Mouse (Mus musculus): ENCODE data around the gene Retreg2. TPM values are rescaled to one million over a fixed set of nuclear protein-coding genes. Genes with fewer than 3 reads are reported as not detected.

Gene Retreg2
- total and polyA plus RNA-seq, 2 experiments from 2014 or later: 145 to 228 TPM

GRCm38 (mm10) chr1:75180105-75180590 lies 37.6 kb downstream of the Retreg2 start, which contains the start of gene Abcb6:
TSS of gene Abcb6 (minus strand) at chr1:75180392.
- Histone ChIP-seq H3K4me3 (ENCODE audit: low read depth, low read length) (peak within 1 kb of the TSS; percentile 52), H3K4me1 (ENCODE audit: insufficient read depth, low read length) (no peaks in the 10 kb centered on the region), H3K9ac (replicated peaks; ENCODE audit: low read length, poor library complexity, severe bottlenecking) (peak within 1 kb of the TSS; percentile 61), H3K36me3 (ENCODE audit: insufficient read depth, low read length) (peaks cover 64% of the 10 kb centered on the region), H3K27me3 (ENCODE audit: insufficient read depth, low read length) (no peaks in the 10 kb centered on the region), H3K9me3 (ENCODE audit: low read length) (no peaks in the 10 kb centered on the region), H3K4me2 (ENCODE audit: low read depth, low read length, poor library complexity, severe bottlenecking) (peak within 1 kb of the TSS; percentile 80), H3K27ac (ENCODE audit: low read depth, low read length) (0 out of 2 replicates have a peak within 1 kb of the TSS, but pooled peaks have one; percentile 8)
- 0% methylated on average over 31 of the region's 31 CpGs for WGBS
- ATAC-seq (ENCODE audit: low FRiP score): peak; percentile 93
- DNase-seq (ENCODE audit: low spot score): peak; percentile 96
- peak; percentile 18 for TF ChIP-seq CTCF (IDR thresholded peaks at IDR 0.05)

- no peak overlapping the region for H3K27ac ChIP-seq (ENCODE audit: low read depth, low read length)
- peak overlapping the region; percentile 52 for H3K4me3 ChIP-seq (ENCODE audit: low read depth, low read length)
- peaks cover 65% of the 10 kb centered on the region for H3K36me3 ChIP-seq (ENCODE audit: insufficient read depth, low read length)
- H3K9ac ChIP-seq (replicated peaks; ENCODE audit: low read length, poor library complexity, severe bottlenecking): no peak overlapping the region
- no peaks in the 10 kb centered on the region for H3K9me3 ChIP-seq (ENCODE audit: low read length)
- no peaks in the 10 kb centered on the region for H3K4me1 ChIP-seq (ENCODE audit: insufficient read depth, low read length)
- WGBS: 35% methylated on average over 7 of the region's 7 CpGs
- no peak for TF ChIP-seq CTCF (IDR thresholded peaks at IDR 0.05)
- peak overlapping the region; percentile 80 for H3K4me2 ChIP-seq (ENCODE audit: low read depth, low read length, poor library complexity, severe bottlenecking)
- DNase-seq (ENCODE audit: low spot score): no peak
- H3K27me3 ChIP-seq (ENCODE audit: insufficient read depth, low read length): no peaks in the 10 kb centered on the region
- no peak for ATAC-seq (ENCODE audit: low FRiP score)
Measured at GRCm38 (mm10) chr1:75180741-75181140, 38.2 kb downstream of the Retreg2 start.

GRCm38 (mm10) chr1:75181377-75181870 lies 38.8 kb downstream of the Retreg2 start:
- WGBS: 83% methylated on average over 4 of the region's 4 CpGs
- no peaks in the 10 kb centered on the region for H3K27me3 ChIP-seq (ENCODE audit: insufficient read depth, low read length)
- H3K27ac ChIP-seq (ENCODE audit: low read depth, low read length): no peak overlapping the region
- TF ChIP-seq CTCF (IDR thresholded peaks at IDR 0.05): no peak
- DNase-seq (ENCODE audit: low spot score): no peak
- H3K4me1 ChIP-seq (ENCODE audit: insufficient read depth, low read length): no peaks in the 10 kb centered on the region
- H3K4me3 ChIP-seq (ENCODE audit: low read depth, low read length): no peak overlapping the region
- H3K36me3 ChIP-seq (ENCODE audit: insufficient read depth, low read length): peaks cover 65% of the 10 kb centered on the region
- H3K9me3 ChIP-seq (ENCODE audit: low read length): no peaks in the 10 kb centered on the region
- no peak overlapping the region for H3K4me2 ChIP-seq (ENCODE audit: low read depth, low read length, poor library complexity, severe bottlenecking)
- no peak for ATAC-seq (ENCODE audit: low FRiP score)
- H3K9ac ChIP-seq (replicated peaks; ENCODE audit: low read length, poor library complexity, severe bottlenecking): no peak overlapping the region

- H3K9me3 ChIP-seq (ENCODE audit: low read length): no peaks in the 10 kb centered on the region
- peak; percentile 45 for TF ChIP-seq CTCF (IDR thresholded peaks at IDR 0.05)
- no peak overlapping the region for H3K9ac ChIP-seq (replicated peaks; ENCODE audit: low read length, poor library complexity, severe bottlenecking)
- no peaks in the 10 kb centered on the region for H3K27me3 ChIP-seq (ENCODE audit: insufficient read depth, low read length)
- H3K4me3 ChIP-seq (ENCODE audit: low read depth, low read length): no peak overlapping the region
- WGBS: 75% methylated on average over 4 of the region's 4 CpGs
- H3K4me1 ChIP-seq (ENCODE audit: insufficient read depth, low read length): no peaks in the 10 kb centered on the region
- no peak for ATAC-seq (ENCODE audit: low FRiP score)
- no peak overlapping the region for H3K27ac ChIP-seq (ENCODE audit: low read depth, low read length)
- DNase-seq (ENCODE audit: low spot score): no peak
- H3K4me2 ChIP-seq (ENCODE audit: low read depth, low read length, poor library complexity, severe bottlenecking): no peak overlapping the region
- H3K36me3 ChIP-seq (ENCODE audit: insufficient read depth, low read length): peaks cover 65% of the 10 kb centered on the region
Measured at GRCm38 (mm10) chr1:75182160-75182559, 39.6 kb downstream of the Retreg2 start.

DNA sequence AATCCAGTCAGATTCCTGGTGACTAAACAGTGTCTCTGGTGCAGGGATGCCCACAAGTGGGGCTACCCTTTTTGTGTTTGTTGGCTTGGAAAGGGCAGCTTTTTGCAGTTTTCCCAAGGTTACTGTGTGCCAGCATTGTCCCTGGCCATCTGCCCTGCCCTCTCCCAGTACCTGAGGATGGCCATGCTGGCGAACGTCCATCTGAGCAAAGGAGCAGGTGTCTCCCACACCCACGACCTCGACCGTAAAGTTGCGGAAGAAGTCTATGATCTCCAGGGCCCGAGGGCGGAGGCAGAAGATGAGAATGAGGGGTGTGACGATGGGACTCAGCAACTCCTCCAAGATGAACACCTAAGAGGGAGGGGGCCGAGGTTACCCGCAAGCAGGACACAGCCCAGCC lies 42.9 kb downstream of the Retreg2 start:
- peaks cover 69% of the 10 kb centered on the region for H3K36me3 ChIP-seq (ENCODE audit: insufficient read depth, low read length)
- no peak overlapping the region for H3K9ac ChIP-seq (replicated peaks; ENCODE audit: low read length, poor library complexity, severe bottlenecking)
- H3K27me3 ChIP-seq (ENCODE audit: insufficient read depth, low read length): no peaks in the 10 kb centered on the region
- no peaks in the 10 kb centered on the region for H3K4me1 ChIP-seq (ENCODE audit: insufficient read depth, low read length)
- H3K27ac ChIP-seq (ENCODE audit: low read depth, low read length): no peak overlapping the region
- no peaks in the 10 kb centered on the region for H3K9me3 ChIP-seq (ENCODE audit: low read length)
- DNase-seq (ENCODE audit: low spot score): no peak
- WGBS: 95% methylated on average over 11 of the region's 11 CpGs
- H3K4me3 ChIP-seq (ENCODE audit: low read depth, low read length): no peak overlapping the region
- no peak for TF ChIP-seq CTCF (IDR thresholded peaks at IDR 0.05)
- no peak for ATAC-seq (ENCODE audit: low FRiP score)
- H3K4me2 ChIP-seq (ENCODE audit: low read depth, low read length, poor library complexity, severe bottlenecking): no peak overlapping the region

- peaks cover 6% of the 10 kb centered on the region; the same call in 1 of the 2 replicates for H3K4me1 ChIP-seq (ENCODE audit: insufficient read depth, low read length)
- no peaks in the 10 kb centered on the region for H3K9me3 ChIP-seq (ENCODE audit: low read length)
- no peak overlapping the region for H3K4me2 ChIP-seq (ENCODE audit: low read depth, low read length, poor library complexity, severe bottlenecking)
- DNase-seq (ENCODE audit: low spot score) (no peak), ATAC-seq (ENCODE audit: low FRiP score) (no peak)
- H3K9ac ChIP-seq (replicated peaks; ENCODE audit: low read length, poor library complexity, severe bottlenecking): no peak overlapping the region
- no peaks in the 10 kb centered on the region for H3K27me3 ChIP-seq (ENCODE audit: insufficient read depth, low read length)
- no peak overlapping the region for H3K27ac ChIP-seq (ENCODE audit: low read depth, low read length)
- TF ChIP-seq CTCF (IDR thresholded peaks at IDR 0.05): no peak
- H3K4me3 ChIP-seq (ENCODE audit: low read depth, low read length): no peak overlapping the region
- peaks cover 60% of the 10 kb centered on the region for H3K36me3 ChIP-seq (ENCODE audit: insufficient read depth, low read length)
Measured at GRCm38 (mm10) chr1:75187126-75187525, 44.5 kb downstream of the Retreg2 start.
